Mouse (Mus musculus) intestine, embryonic 16.5 days (tissue): ENCODE data around the gene Ndufa10. TPM values are rescaled to one million over a fixed set of nuclear protein-coding genes. Genes with fewer than 3 reads are reported as not detected.

ENCODE experiments used
- ATAC-seq: fragments of 200-750 bp; cut with Nextera tagmentation; 2 replicates; pipeline ENCODE4 v1.8.0; 2017; ENCODE audit warnings: moderate TSS enrichment, moderate library complexity
- H3K27ac ChIP-seq: fragments of 300-500 bp; sonication (generic); 2 replicates; pipeline ENCODE4 v1.5.1; 2014; ENCODE audit warnings: mild to moderate bottlenecking, low read length
- H3K27me3 ChIP-seq: fragments of 300-500 bp; sonication (generic); replicated peaks from 2 replicates; pipeline ENCODE4 v1.6.1; 2014; ENCODE audit warnings: low read length, control low read depth, mixed read lengths; ENCODE audit not compliant: control insufficient read depth, insufficient read depth
- H3K36me3 ChIP-seq: fragments of 300-500 bp; sonication (generic); 2 replicates; pipeline ENCODE4 v1.6.1; 2014; ENCODE audit warnings: low read length, control low read depth; ENCODE audit not compliant: control insufficient read depth, insufficient read depth
- H3K4me1 ChIP-seq: fragments of 300-500 bp; sonication (generic); 2 replicates; pipeline ENCODE4 v1.6.1; 2014; ENCODE audit warnings: low read length, control low read depth, mixed read lengths; ENCODE audit not compliant: control insufficient read depth, insufficient read depth
- H3K4me2 ChIP-seq: fragments of 300-500 bp; sonication (generic); 2 replicates; pipeline ENCODE4 v1.6.1; 2014; ENCODE audit warnings: low read depth, low read length, control low read depth
- H3K4me3 ChIP-seq: fragments of 300-500 bp; sonication (generic); 2 replicates; pipeline ENCODE4 v1.5.1; 2014; ENCODE audit warnings: mild to moderate bottlenecking, low read length
- H3K9ac ChIP-seq: fragments of 300-500 bp; sonication (generic); 2 replicates; pipeline ENCODE4 v1.6.1; 2014; ENCODE audit warnings: low read depth, low read length
- H3K9me3 ChIP-seq: fragments of 300-500 bp; sonication (generic); 2 replicates; pipeline ENCODE4 v1.6.1; 2016; ENCODE audit warnings: low read length, control low read depth; ENCODE audit not compliant: control insufficient read depth
- WGBS: fragments of 180-500 bp; shearing (Covaris S2); extraction: QIAGEN DNeasy Blood & Tissue Kit; methylation state at CpG from one replicate; pipeline ENCODE4 v1.1.7; 2014; 5-methylcytosine and 5-hydroxymethylcytosine counted together
- polyA plus RNA-seq: library from polyadenylated mRNA; unstranded; fragments of >200 nt; fragmentation: Nextera tagmentation; extraction: Ambion mirVana; gene quantifications from 2 replicates; pipeline ENCODE4 v1.2.1, GENCODE M21; 2015

The Ndufa10 gene
- polyA plus RNA-seq, 1 experiment from 2014 or later = 411 TPM

DNA sequence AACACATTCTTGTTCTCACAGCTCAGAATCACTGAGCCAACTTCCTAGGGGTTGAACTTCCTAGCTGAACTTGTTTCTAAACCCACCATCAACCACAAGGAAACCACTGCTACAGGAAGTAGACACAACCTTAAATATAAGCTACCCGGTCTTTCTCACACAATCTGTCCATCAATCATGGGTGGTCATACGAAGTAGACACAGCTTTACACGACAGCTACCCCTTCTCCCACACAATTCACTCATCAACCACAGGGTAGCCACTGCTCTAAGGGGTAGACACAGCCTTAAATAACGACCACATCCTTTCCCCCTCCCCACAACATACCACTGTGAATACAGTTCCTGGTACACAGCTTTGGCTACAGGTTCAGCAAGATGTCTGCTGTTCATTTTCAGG is 4.8 kb downstream of the Ndufa10 start:
- Histone ChIP-seq H3K4me3 (no peak overlapping the region), H3K27ac (no peak overlapping the region), H3K27me3 (no peaks in the 10 kb centered on the region), H3K4me1 (peaks cover 8% of the 10 kb centered on the region; the same call in 1 of the 2 replicates), H3K9me3 (no peaks in the 10 kb centered on the region), H3K4me2 (no peak overlapping the region), H3K9ac (no peak overlapping the region), H3K36me3 (peaks cover 22% of the 10 kb centered on the region)
- no peak for ATAC-seq
- WGBS = 81% methylated on average over 4 of the region's 4 CpGs

DNA sequence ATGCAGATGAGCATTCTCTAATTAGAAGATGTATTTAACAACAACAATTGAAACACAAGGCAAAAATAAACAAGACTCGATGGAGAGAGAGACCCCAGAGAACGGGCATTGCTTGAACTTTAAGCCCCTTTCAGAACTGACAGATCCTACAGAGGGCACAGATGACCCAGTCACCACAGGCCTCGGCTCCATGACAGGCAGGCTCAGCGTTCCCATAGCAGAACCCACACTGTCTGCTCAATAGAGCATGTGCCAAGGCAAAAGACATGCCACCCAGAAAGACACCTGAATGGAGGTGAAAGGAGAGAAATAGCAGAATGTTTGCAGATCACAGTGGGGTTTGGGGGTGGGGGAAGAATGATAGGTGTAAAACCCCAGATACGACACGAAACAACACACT is 15.2 kb downstream of the Ndufa10 start:
- H3K9ac ChIP-seq = no peak overlapping the region

DNA sequence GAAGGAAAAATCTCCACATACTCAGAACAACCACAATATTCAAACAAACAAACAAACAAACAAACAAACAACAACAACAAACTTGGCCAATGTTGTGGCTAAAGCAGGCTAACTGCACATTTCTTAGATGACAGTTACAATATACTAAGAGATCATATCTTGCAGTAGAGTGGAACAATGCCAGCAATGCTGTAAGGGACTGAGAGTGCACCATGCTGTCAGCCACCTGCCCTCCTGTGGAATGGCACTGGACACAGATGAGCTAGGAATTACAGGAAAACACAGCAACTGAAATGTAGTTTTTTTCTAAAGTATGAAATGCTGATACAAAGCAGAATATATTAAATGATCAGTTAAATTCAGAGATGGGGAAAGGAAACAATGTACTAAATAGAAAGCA is 15.9 kb downstream of the Ndufa10 start:
- Histone ChIP-seq H3K4me2 (no peak overlapping the region), H3K36me3 (peaks cover 21% of the 10 kb centered on the region), H3K9ac (no peak overlapping the region), H3K9me3 (no peaks in the 10 kb centered on the region), H3K27ac (no peak overlapping the region), H3K27me3 (no peaks in the 10 kb centered on the region), H3K4me3 (no peak overlapping the region), H3K4me1 (no peaks in the 10 kb centered on the region)
- ATAC-seq = no peak

More for the DNA sequence above, 15.2 kb downstream of the Ndufa10 start:
- Histone ChIP-seq H3K27ac (no peak overlapping the region), H3K4me3 (no peak overlapping the region), H3K27me3 (no peaks in the 10 kb centered on the region), H3K4me1 (no peaks in the 10 kb centered on the region), H3K9me3 (no peaks in the 10 kb centered on the region), H3K4me2 (no peak overlapping the region), H3K36me3 (peaks cover 23% of the 10 kb centered on the region)
- 90% methylated on average over 6 of the region's 6 CpGs for WGBS
- ATAC-seq = no peak

DNA sequence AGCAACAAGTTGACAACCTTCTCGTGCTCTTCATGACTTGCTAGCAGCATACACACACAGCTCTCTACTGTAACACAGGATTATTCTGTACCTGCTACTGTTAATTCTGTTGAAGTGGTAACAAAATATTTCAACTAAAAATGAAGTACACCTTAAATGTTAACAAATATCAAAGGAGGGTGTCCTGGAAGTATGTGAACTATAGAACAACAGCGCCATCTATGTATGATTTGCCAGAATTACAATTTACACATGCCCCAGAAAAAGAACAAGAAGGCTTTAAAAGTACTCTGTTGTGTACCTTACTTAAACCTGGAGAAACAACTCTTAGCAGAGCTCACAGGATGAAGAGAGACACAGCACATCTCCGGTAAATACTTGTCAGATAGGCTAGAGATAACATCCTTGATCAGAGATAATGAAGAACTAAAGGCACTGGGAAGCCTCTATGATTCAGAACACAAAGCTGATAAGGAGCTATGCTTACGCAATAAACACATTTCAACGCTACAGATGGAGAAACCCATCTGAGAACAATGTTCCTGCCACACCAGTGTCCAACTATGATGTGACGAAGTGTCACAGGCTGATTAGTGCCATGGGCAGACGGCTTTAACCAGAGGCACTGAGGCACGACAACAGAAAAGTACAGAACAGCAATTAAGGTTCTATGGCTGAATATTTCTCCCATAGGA is 19.8 kb downstream of the Ndufa10 start:
- 71% methylated on average over 8 of the region's 8 CpGs for WGBS
- H3K27me3 ChIP-seq = no peaks in the 10 kb centered on the region
- H3K4me2 ChIP-seq = no peak overlapping the region
- H3K4me3 ChIP-seq = no peak overlapping the region
- no peaks in the 10 kb centered on the region for H3K9me3 ChIP-seq
- no peak overlapping the region for H3K27ac ChIP-seq
- no peak overlapping the region for H3K9ac ChIP-seq
- no peak for ATAC-seq
- H3K4me1 ChIP-seq = no peaks in the 10 kb centered on the region
- peaks cover 16% of the 10 kb centered on the region for H3K36me3 ChIP-seq

DNA sequence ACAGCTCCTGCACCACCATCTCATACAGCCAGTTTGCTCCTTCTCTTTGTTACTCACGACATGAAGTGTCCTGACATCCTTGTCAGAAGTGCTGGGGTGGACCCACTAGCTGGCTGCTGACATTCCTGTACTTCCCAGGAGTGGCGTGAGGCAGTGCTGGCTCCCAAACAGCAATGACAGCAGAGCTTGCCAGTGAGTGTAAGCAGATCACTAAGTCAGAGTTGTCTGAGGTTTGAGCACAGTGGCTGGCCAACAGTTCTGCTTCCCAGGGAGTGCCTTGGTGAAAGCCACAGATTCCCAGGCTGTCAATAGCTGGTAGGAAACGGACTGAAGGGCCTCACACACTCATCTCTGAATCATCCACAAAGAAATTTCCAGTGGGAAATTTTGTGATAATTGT is 25.4 kb downstream of the Ndufa10 start:
- H3K4me1 ChIP-seq = no peaks in the 10 kb centered on the region
- H3K4me3 ChIP-seq = no peak overlapping the region
- no peak for ATAC-seq
- no peaks in the 10 kb centered on the region for H3K27me3 ChIP-seq
- 71% methylated on average over 3 of the region's 3 CpGs for WGBS
- peaks cover 26% of the 10 kb centered on the region for H3K36me3 ChIP-seq
- no peak overlapping the region for H3K4me2 ChIP-seq
- no peaks in the 10 kb centered on the region for H3K9me3 ChIP-seq
- H3K9ac ChIP-seq = no peak overlapping the region
- H3K27ac ChIP-seq = no peak overlapping the region

DNA sequence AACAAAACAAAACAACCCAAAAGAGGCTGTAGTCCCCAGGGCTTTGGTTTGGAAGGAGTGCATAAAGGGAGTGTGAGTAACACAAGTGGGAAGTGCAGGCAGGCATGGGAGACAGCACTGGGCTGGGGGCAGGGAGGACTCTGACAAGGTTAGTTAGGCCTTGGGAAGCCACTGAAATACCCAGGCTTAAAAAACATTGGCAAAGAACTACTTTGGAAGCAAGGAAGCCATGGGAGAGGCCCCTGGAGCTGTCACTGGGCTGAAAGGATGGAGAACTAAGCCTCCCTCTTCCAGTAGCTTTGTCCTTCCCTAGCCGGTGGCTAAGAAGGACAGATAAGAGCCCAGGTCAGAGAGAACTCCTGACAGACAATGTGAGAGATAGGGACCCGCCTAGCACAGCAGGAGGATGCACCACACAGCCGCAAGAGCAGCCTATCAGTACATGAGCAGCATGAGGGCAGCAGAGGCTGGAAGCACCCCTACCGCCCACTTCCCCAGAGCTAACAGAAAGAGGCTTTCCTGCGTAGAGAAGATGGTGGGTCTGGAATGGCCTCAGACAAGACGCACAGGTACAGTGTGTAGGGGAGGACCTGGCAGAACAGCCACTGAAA is 32.1 kb downstream of the Ndufa10 start:
- H3K36me3 ChIP-seq = peaks cover 11% of the 10 kb centered on the region
- ATAC-seq = no peak
- no peaks in the 10 kb centered on the region for H3K27me3 ChIP-seq
- no peak overlapping the region for H3K9ac ChIP-seq
- H3K27ac ChIP-seq = no peak overlapping the region
- no peaks in the 10 kb centered on the region for H3K9me3 ChIP-seq
- H3K4me2 ChIP-seq = no peak overlapping the region
- no peak overlapping the region for H3K4me3 ChIP-seq
- H3K4me1 ChIP-seq = peaks cover 3% of the 10 kb centered on the region; the same call in 1 of the 2 replicates
- 73% methylated on average over 6 of the region's 6 CpGs for WGBS

DNA sequence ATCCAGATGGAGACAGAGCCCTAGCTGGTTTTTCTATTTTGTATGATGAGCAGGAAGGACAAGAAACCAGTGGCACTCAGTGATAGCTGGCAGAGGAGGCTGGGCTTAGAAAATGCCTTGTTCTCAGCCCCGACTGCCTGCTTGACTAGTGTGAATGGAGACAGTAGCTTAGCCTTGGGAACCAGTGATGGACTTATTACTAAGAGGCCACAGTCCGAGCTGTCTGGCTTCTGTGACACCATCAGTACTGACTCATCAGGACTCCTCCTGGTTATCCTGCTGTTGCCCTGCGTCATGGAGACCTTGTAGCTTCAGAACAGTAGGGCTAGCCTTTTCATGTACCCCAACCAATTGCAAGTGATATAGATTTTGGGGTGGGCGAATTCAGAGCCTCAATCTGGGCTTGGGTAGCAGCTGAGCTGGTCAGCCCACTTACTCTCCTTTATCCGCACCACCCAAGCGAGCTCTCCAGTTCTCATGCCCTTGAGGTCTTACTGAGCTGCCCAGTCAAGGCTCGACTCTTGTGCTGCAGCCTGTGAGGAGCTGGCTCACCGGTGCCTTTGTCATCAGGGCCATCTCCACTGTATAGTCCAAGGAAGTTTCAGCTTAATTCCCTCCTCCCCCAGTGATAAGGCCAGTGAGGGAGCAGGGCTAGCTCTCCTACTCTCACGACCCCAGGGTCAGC is 33.5 kb downstream of the Ndufa10 start:
- no peak overlapping the region for H3K9ac ChIP-seq
- no peak overlapping the region for H3K27ac ChIP-seq
- peaks cover 11% of the 10 kb centered on the region for H3K36me3 ChIP-seq
- no peak overlapping the region for H3K4me3 ChIP-seq
- ATAC-seq = no peak
- no peaks in the 10 kb centered on the region for H3K27me3 ChIP-seq
- H3K4me1 ChIP-seq = peaks cover 3% of the 10 kb centered on the region; the same call in 1 of the 2 replicates
- WGBS = 91% methylated on average over 9 of the region's 9 CpGs
- H3K9me3 ChIP-seq = no peaks in the 10 kb centered on the region
- no peak overlapping the region for H3K4me2 ChIP-seq

DNA sequence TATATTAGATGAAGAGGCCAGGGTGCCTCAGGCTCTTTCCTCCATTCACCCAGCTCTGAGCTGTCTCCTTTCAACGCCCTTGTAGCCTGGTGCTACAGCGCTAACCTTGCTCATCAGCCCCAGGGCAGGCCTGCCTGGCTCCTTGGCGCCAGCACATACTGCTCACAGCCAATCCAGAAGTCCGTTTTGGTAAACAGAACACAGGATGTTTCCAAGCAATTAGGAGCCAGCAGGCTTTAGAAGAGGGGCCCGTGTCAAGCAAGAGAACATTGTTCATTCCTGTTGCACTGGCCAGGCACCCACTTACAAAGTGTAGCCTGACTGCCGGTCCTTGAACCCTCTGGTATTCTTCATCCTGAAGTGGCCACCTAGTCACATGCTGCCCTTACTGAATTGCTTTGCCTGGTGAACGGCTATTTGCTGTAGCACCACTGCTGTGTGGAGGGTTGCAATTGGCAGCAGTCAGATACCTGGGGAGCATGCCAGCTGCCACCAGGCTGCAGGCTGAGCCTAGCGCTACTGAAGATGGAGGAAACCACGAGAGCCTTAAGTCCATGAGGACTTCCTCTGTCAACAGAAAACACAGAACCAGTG is 35.9 kb downstream of the Ndufa10 start:
- H3K4me2 ChIP-seq = no peak overlapping the region
- H3K9me3 ChIP-seq = no peaks in the 10 kb centered on the region
- H3K27ac ChIP-seq = no peak overlapping the region
- H3K36me3 ChIP-seq = peaks cover 3% of the 10 kb centered on the region; the same call in 1 of the 2 replicates
- peaks cover 3% of the 10 kb centered on the region; the same call in 1 of the 2 replicates for H3K4me1 ChIP-seq
- peak; percentile 58 for ATAC-seq
- H3K4me3 ChIP-seq = no peak overlapping the region
- WGBS = 22% methylated on average over 9 of the region's 9 CpGs
- H3K27me3 ChIP-seq = no peaks in the 10 kb centered on the region
- H3K9ac ChIP-seq = no peak overlapping the region

DNA sequence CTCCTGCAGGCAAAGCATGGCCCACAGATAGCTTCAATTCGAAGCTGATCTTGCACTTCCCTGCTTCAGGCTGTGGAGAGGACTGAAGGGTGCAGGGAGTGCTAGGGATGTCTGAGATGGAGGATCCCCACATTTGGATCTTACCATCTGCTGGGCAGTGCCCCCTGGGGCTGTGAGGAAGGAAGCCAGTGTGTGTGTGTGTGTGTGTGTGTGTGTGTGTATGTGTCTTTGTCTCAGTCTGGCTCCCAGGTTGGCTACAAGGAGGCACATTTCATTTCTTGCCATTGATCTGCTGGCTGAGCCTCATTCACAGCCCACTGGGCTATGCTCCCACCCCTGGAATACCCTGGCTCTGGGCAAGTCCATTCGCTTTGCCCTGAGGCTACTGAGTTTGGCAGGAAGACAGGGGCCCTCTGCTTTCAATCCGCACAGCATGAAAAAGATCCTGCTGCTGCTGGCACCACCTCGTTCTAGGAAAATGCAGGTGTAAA is 36.8 kb downstream of the Ndufa10 start:
- Histone ChIP-seq H3K27ac (no peak overlapping the region), H3K4me1 (peaks cover 3% of the 10 kb centered on the region; the same call in 1 of the 2 replicates), H3K27me3 (no peaks in the 10 kb centered on the region), H3K9me3 (no peaks in the 10 kb centered on the region), H3K4me3 (no peak overlapping the region), H3K4me2 (no peak overlapping the region), H3K36me3 (peaks cover 3% of the 10 kb centered on the region; the same call in 1 of the 2 replicates), H3K9ac (no peak overlapping the region)
- WGBS = 56% methylated on average over 4 of the region's 4 CpGs
- no peak for ATAC-seq
